Mouse (Mus musculus): Measurements from ENCODE around the gene Dclk2. TPM values are rescaled to one million over a fixed set of nuclear protein-coding genes. Genes with fewer than 3 reads are reported as not detected.

Dclk2 gene
- polyA plus RNA-seq, 1 experiment from 2014 or later, result 14.1 TPM

DNA sequence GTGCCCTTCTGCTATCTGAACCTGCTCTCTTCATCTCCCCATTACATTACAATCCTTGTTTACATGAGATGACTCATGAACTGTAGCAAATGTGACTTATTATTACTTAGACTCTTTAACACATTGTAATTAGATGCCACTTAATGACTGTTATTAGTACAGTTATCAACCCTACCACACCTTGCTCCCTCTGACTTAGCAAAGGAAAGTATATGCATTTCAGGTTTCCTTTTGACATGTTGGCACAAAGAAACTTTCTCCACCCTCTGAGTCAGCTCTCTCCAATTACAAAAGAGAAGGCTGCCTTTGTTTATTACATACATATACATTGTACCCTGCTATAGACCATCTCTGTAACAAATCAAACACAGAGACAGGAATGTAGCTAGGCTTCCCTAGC is 33.1 kb downstream of the Dclk2 start:
- Histone ChIP-seq H3K27me3 (no peaks in the 10 kb centered on the region), H3K9ac (no peak overlapping the region), H3K4me2 (no peak overlapping the region), H3K9me3 (no peaks in the 10 kb centered on the region), H3K4me3 (no peak overlapping the region), H3K4me1 (peaks cover 22% of the 10 kb centered on the region), H3K36me3 (no peaks in the 10 kb centered on the region; the same call in 1 of the 2 replicates), H3K27ac (no peak overlapping the region)
- ATAC-seq (ENCODE audit: insufficient number of reproducible peaks, insufficient read depth, low FRiP score, low TSS enrichment, low read depth), result no peak

DNA sequence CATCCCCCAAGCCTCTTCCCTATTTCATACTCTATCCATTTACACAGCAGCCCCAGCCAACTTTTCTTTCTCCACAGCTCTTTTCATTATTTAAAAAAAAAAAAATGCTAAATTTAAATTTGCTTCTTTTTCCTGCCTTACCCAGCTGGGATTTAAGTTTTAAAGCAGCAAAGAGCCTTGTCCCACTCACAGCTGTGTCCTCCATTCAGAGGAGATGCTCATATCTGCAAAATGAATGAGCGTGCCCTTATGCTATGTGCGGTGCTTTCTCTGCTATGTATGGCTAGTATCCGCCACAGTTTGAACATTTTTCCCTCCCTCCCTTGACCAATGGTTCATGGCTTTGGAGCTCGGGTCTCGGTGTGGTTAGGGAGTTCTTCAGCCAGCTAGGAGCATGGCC is 35.5 kb downstream of the Dclk2 start:
- no peak for ATAC-seq (ENCODE audit: insufficient number of reproducible peaks, insufficient read depth, low FRiP score, low TSS enrichment, low read depth)
- no peak overlapping the region for H3K4me2 ChIP-seq
- no peak overlapping the region for H3K27ac ChIP-seq
- H3K9me3 ChIP-seq, result no peaks in the 10 kb centered on the region
- H3K27me3 ChIP-seq, result no peaks in the 10 kb centered on the region; the same call in 1 of the 2 replicates
- H3K4me1 ChIP-seq, result peaks cover 22% of the 10 kb centered on the region
- no peak overlapping the region for H3K9ac ChIP-seq
- H3K36me3 ChIP-seq, result no peaks in the 10 kb centered on the region; the same call in 1 of the 2 replicates
- 98% methylated on average over 5 of the region's 5 CpGs for WGBS
- no peak overlapping the region for H3K4me3 ChIP-seq

DNA sequence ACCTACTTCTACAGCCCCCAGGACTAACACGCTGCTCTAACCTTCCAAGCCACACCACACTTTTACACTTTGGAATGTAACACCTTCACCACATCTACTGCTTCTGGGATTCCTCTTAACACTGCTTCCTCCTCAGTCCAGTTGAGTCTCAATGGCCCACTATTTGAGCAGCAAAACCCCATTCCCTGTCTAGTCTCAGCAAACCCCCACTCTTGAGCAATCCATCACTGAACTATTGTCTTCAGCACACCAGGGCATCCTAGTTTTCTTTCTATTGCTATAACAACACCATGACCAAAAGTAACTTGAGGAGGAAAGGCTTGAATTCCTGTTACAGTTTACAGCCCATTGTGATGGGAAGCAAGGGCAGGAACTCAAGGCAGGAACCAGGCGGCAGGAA is 36.2 kb downstream of the Dclk2 start:
- no peak for ATAC-seq (ENCODE audit: insufficient number of reproducible peaks, insufficient read depth, low FRiP score, low TSS enrichment, low read depth)
- Histone ChIP-seq H3K27ac (no peak overlapping the region), H3K36me3 (no peaks in the 10 kb centered on the region; the same call in 1 of the 2 replicates), H3K27me3 (no peaks in the 10 kb centered on the region; the same call in 1 of the 2 replicates), H3K9me3 (no peaks in the 10 kb centered on the region), H3K9ac (no peak overlapping the region), H3K4me2 (no peak overlapping the region), H3K4me1 (peaks cover 17% of the 10 kb centered on the region), H3K4me3 (no peak overlapping the region)
- WGBS, result 88% methylated on average over 2 of the region's 2 CpGs

DNA sequence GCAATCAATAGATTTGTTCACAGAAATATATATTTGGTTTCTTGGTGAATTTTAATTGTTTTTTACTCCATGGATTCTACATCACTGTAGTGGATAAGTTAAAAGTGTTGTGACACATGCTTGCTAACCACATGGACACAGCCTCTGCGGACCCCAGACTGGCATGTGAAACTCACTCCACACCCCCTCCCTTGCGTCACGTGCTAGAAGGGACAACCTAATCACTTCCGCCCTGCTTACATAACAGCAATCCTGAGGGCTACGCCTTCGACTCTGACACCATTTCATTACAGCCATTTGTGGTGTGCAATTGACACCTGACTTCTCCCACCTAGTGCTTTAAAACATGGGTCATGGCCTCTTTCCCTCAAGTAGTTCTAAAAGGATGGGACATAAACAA is 36.7 kb downstream of the Dclk2 start:
- WGBS, result 91% methylated on average over 6 of the region's 6 CpGs

DNA sequence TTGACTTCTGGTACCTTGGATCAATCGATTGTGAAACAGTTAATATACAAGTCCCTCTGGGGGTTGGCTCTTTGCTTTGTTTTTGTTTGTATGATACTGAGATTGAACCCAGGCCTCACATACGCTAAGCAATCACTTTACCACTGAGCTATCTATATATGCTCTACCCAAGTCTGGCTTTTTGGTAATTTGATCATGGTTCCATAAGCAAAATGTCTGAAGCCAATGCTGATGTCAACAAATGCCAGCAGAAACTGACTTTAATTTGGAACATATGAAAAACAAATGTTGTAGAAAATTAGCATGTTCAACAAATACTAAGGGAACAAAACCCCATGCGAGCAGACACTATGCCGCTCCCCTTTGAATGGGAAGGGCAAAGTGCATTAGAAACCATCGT is 44.7 kb downstream of the Dclk2 start:
- H3K4me3 ChIP-seq, result no peak overlapping the region
- no peak overlapping the region for H3K9ac ChIP-seq
- no peaks in the 10 kb centered on the region for H3K36me3 ChIP-seq
- H3K9me3 ChIP-seq, result no peaks in the 10 kb centered on the region
- H3K27ac ChIP-seq, result peak overlapping the region; percentile 75
- H3K4me2 ChIP-seq, result peak overlapping the region; percentile 26; the same call in 1 of the 2 replicates
- ATAC-seq (ENCODE audit: insufficient number of reproducible peaks, insufficient read depth, low FRiP score, low TSS enrichment, low read depth), result no peak
- 32% methylated on average over 5 of the region's 5 CpGs for WGBS
- H3K4me1 ChIP-seq, result peaks cover 33% of the 10 kb centered on the region
- H3K27me3 ChIP-seq, result no peaks in the 10 kb centered on the region; the same call in 1 of the 2 replicates

More for the DNA sequence above, 36.7 kb downstream of the Dclk2 start:
- no peak overlapping the region for H3K9ac ChIP-seq
- H3K4me3 ChIP-seq, result no peak overlapping the region
- H3K27me3 ChIP-seq, result no peaks in the 10 kb centered on the region; the same call in 1 of the 2 replicates
- ATAC-seq (ENCODE audit: insufficient number of reproducible peaks, insufficient read depth, low FRiP score, low TSS enrichment, low read depth), result no peak
- peaks cover 17% of the 10 kb centered on the region for H3K4me1 ChIP-seq
- no peak overlapping the region for H3K27ac ChIP-seq
- no peak overlapping the region for H3K4me2 ChIP-seq
- no peaks in the 10 kb centered on the region for H3K9me3 ChIP-seq
- H3K36me3 ChIP-seq, result no peaks in the 10 kb centered on the region; the same call in 1 of the 2 replicates

DNA sequence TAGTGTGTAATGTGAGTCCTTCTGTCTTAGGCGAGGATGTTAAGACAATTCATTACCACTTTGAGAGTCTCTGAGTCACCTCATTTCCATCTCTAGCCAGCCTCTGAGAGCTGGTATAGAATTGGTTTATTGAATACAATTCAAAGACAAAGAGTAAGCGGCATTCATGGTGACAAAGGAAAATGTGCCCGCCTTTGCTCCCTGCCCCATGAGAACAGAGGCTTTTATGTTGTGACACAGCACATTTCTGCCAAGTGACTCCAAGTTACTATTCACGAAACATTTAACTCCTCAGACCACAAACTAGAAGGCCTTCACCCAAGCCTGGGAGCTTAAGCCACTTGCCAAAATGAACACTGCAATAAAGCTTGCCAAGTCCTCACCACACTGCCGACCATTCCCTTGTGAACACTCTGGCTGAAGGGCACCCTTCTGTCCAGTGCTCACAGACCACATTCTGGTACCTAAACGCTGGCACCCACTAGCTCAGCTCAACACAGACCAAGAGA is 47.5 kb downstream of the Dclk2 start:
- no peaks in the 10 kb centered on the region for H3K27me3 ChIP-seq
- WGBS, result 81% methylated on average over 6 of the region's 6 CpGs
- H3K4me1 ChIP-seq, result peaks cover 41% of the 10 kb centered on the region
- H3K9ac ChIP-seq, result no peak overlapping the region
- no peak overlapping the region for H3K4me2 ChIP-seq
- no peak for ATAC-seq (ENCODE audit: insufficient number of reproducible peaks, insufficient read depth, low FRiP score, low TSS enrichment, low read depth)
- H3K4me3 ChIP-seq, result no peak overlapping the region
- no peaks in the 10 kb centered on the region for H3K9me3 ChIP-seq
- peak overlapping the region; percentile 22; the same call in 1 of the 2 replicates for H3K27ac ChIP-seq
- no peaks in the 10 kb centered on the region for H3K36me3 ChIP-seq

DNA sequence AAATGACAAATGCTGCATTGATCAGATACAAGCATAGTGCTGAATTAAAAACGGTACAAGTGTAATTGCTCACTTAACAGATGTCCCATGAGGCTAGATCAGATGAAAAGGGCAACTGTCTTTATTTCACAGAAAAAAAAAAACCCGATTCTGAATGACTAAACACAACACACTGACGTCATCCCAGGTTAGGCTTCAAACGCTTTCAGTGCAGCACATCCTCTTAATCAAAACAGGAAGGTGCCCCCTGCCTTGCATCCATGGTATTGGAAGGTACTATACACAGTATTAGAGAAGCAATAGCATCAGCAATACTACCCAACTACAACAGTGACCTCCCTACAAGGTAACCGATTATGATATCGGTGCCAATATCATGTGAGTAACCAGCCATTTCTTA is 49.7 kb downstream of the Dclk2 start:
- Histone ChIP-seq H3K36me3 (no peaks in the 10 kb centered on the region), H3K4me1 (peaks cover 27% of the 10 kb centered on the region), H3K9me3 (no peaks in the 10 kb centered on the region), H3K27me3 (no peaks in the 10 kb centered on the region), H3K4me3 (no peak overlapping the region), H3K27ac (no peak overlapping the region), H3K4me2 (no peak overlapping the region), H3K9ac (no peak overlapping the region)
- no peak for ATAC-seq (ENCODE audit: insufficient number of reproducible peaks, insufficient read depth, low FRiP score, low TSS enrichment, low read depth)
- 58% methylated on average over 6 of the region's 6 CpGs for WGBS

DNA sequence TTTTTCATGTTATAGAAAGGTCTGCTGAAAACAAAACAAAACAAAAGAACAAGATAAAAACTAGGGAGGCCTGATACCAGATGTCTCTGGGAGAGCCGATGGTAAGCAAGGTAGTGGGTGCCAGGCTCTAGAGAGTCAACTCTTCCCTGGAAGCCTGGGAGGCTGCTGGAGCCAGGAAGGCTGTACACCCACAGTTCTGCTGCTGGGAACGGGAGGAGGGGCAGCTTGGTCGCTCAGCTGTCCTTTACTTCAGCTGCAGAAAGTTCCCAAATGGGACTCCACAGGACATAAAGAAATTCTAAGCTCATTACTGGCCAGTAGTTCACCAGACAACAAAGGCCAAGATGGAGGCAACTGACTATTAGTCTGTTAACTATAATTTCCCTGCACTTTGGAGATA is 50.2 kb downstream of the Dclk2 start:
- no peaks in the 10 kb centered on the region for H3K9me3 ChIP-seq
- H3K9ac ChIP-seq, result no peak overlapping the region
- H3K36me3 ChIP-seq, result no peaks in the 10 kb centered on the region
- peaks cover 22% of the 10 kb centered on the region for H3K4me1 ChIP-seq
- 64% methylated on average over 3 of the region's 3 CpGs for WGBS
- no peak overlapping the region for H3K27ac ChIP-seq
- H3K4me2 ChIP-seq, result no peak overlapping the region
- no peak for ATAC-seq (ENCODE audit: insufficient number of reproducible peaks, insufficient read depth, low FRiP score, low TSS enrichment, low read depth)
- no peak overlapping the region for H3K4me3 ChIP-seq
- no peaks in the 10 kb centered on the region for H3K27me3 ChIP-seq

DNA sequence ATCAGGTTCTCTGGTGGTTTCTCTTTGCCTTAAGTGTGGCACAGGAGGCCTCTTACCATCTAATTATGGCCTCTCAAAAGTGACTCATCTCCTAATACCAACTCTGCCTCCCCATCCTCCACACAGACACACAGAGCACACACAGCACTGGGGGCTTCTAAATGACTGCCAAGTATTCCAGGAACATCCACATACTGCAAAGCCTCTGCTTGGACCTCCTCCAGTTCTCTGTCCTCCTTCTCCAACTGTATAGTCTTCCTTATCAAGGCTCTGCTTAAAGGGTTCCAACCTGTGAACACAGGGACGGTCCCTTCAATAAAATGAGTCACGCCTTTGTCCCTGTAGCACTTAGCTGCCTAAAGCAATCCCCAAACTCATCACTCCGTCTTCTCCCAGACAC is 51.9 kb downstream of the Dclk2 start:
- no peak for ATAC-seq (ENCODE audit: insufficient number of reproducible peaks, insufficient read depth, low FRiP score, low TSS enrichment, low read depth)
- H3K36me3 ChIP-seq, result no peaks in the 10 kb centered on the region
- 83% methylated on average over 3 of the region's 3 CpGs for WGBS
- no peaks in the 10 kb centered on the region for H3K27me3 ChIP-seq
- H3K4me2 ChIP-seq, result no peak overlapping the region
- H3K4me3 ChIP-seq, result no peak overlapping the region
- no peak overlapping the region for H3K9ac ChIP-seq
- H3K9me3 ChIP-seq, result no peaks in the 10 kb centered on the region
- no peak overlapping the region; the same call in 1 of the 2 replicates for H3K27ac ChIP-seq
- peaks cover 15% of the 10 kb centered on the region; the same call in 1 of the 2 replicates for H3K4me1 ChIP-seq

DNA sequence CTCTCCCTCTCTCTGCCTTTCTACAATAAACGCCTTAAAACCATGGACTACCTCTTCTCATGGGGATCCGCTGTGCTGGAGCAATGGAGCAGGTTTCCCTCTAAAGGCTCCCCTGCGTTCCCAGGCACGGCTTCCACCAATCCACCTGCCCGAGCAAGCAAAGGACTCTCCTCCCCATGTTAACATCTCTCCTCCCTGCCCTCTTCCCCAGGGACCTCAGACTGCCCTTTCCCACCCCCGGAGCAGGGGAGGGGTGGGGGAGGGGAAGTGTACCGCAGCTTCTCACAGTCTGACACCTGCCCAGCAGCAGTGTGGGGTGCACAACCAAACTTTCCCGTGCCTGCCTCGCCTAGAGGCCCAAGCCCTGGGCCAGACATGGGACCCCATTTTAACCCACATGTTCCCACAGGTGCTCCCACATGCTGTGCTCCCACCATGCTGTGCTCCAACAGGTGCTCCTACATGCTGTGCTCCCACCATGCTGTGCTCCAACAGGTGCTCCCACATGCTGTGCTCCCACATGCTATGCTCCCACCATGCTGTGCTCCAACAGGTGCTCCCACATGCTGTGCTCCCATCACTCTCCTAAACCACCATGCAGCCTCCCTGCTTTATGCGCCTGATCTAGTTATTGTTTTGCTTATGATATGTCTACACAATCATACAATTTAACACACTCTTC is 57.2 kb downstream of the Dclk2 start:
- no peaks in the 10 kb centered on the region for H3K27me3 ChIP-seq
- no peaks in the 10 kb centered on the region for H3K36me3 ChIP-seq
- no peaks in the 10 kb centered on the region for H3K9me3 ChIP-seq
- no peak overlapping the region for H3K27ac ChIP-seq
- peaks cover 46% of the 10 kb centered on the region for H3K4me1 ChIP-seq
- 0 out of 2 replicates have a peak overlapping the region, but pooled peaks have one; percentile 36 for H3K9ac ChIP-seq
- H3K4me2 ChIP-seq, result peak overlapping the region; percentile 20
- no peak overlapping the region for H3K4me3 ChIP-seq
- no peak for ATAC-seq (ENCODE audit: insufficient number of reproducible peaks, insufficient read depth, low FRiP score, low TSS enrichment, low read depth)
- 37% methylated on average over 10 of the region's 10 CpGs for WGBS

DNA sequence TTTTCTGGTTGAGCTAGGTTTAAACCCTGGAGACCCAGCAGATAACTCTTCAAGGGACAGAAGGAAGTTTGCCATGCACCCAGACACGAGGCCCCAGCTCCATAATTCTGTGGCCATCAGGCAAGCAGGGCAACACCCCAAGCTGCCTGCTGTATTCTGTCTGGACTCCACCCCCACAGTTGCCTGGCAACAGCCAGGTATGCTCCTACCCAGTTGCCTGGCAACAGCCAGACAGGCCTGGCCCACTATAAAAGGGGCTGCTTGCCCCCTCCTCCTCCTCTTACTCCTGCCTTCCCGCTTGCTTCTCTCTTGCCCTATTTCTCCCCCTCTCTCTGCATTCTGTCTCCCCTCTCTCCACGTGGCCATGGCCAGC is 57.7 kb downstream of the Dclk2 start:
- WGBS, result 9% methylated on average over 3 of the region's 3 CpGs
- no peaks in the 10 kb centered on the region for H3K9me3 ChIP-seq
- H3K27ac ChIP-seq, result no peak overlapping the region
- peaks cover 50% of the 10 kb centered on the region for H3K4me1 ChIP-seq
- H3K27me3 ChIP-seq, result no peaks in the 10 kb centered on the region
- 0 out of 2 replicates have a peak overlapping the region, but pooled peaks have one; percentile 36 for H3K9ac ChIP-seq
- H3K4me2 ChIP-seq, result peak overlapping the region; percentile 20
- ATAC-seq (ENCODE audit: insufficient number of reproducible peaks, insufficient read depth, low FRiP score, low TSS enrichment, low read depth), result peak; percentile 62; the same call in 1 of the 2 replicates
- no peaks in the 10 kb centered on the region for H3K36me3 ChIP-seq
- no peak overlapping the region for H3K4me3 ChIP-seq

All from embryonic facial prominence, embryonic 13.5 days (tissue).